In genomic region chr3:61716785-61717184, GRCm38 (mm10) we compare ENCODE assay signal across 16 mouse cellular contexts.
"Had no signal": no experiment of that assay in that cellular context is flagged by ENCODE, and none has a peak within 500 bp of the region (broad histone marks: within the 10 kb centered on the region; RNA-seq: fewer than 3 reads in every experiment).

No protein-coding gene starts in this region.

- DNase-seq: retina, postnatal 1 day; right cerebral cortex, postnatal 14 days; right cerebral cortex, postnatal 25 days; right cerebral cortex, postnatal 4 days; spleen, adult 18-20 months; thymus, adult 18-20 months; thymus, adult 2 months; thymus, postnatal 14 days; thymus, postnatal 25 days; thymus, postnatal 36 days; thymus, postnatal 4 days had no signal

- H3K4me3 ChIP-seq: neural tube, embryonic 12.5 days; neural tube, embryonic 13.5 days; neural tube, embryonic 15.5 days; stomach, embryonic 15.5 days had no signal

- H3K27ac ChIP-seq: neural tube, embryonic 12.5 days; neural tube, embryonic 13.5 days; neural tube, embryonic 15.5 days; stomach, embryonic 15.5 days; stomach, postnatal 0 days had no signal
